Mouse (Mus musculus): Measurements from ENCODE around the gene Kmt5b. TPM values are rescaled to one million over a fixed set of nuclear protein-coding genes. Genes with fewer than 3 reads are reported as not detected.

Gene Kmt5b
- total RNA-seq, 1 experiment: 27.2 TPM

GRCm38 (mm10) chr19:3723904-3724303 lies 43.3 kb upstream of the Kmt5b start:
- H3K4me1 ChIP-seq (ENCODE audit: control insufficient read depth in 2 of 2, insufficient read depth in 2 of 2, low read length in 2 of 2, poor library complexity in 1 of 2): peaks cover 0 to under 1% of the 10 kb centered on the region in 2 experiments; a peak in 1 of 4 replicates
- no peak for TF ChIP-seq HCFC1 (IDR thresholded peaks at IDR 0.05; ENCODE audit: borderline replicate concordance, insufficient read depth, low read length)
- no peak; the same call in 1 of the 2 replicates for TF ChIP-seq ZC3H11A (IDR thresholded peaks at IDR 0.05; ENCODE audit: borderline replicate concordance, low read depth, low read length)
- no peak for TF ChIP-seq MAFK (IDR thresholded peaks at IDR 0.05; ENCODE audit: insufficient read depth, low read depth, low read length)
- TF ChIP-seq ZNF384 (IDR thresholded peaks at IDR 0.05; ENCODE audit: low read depth, low read length): no peak
- no peak for TF ChIP-seq CHD2 (IDR thresholded peaks at IDR 0.05; ENCODE audit: low read depth, low read length)
- H3K4me3 ChIP-seq (ENCODE audit: insufficient read depth in 1 of 2, low read depth in 1 of 2, low read length in 2 of 2, poor library complexity in 1 of 2, severe bottlenecking in 1 of 2): no peak overlapping the region
- H3K9me3 ChIP-seq (ENCODE audit: control insufficient read depth, insufficient read depth, low read depth, low read length): no peaks in the 10 kb centered on the region
- H3K9ac ChIP-seq (ENCODE audit: insufficient read depth, low read depth, low read length, poor library complexity, severe bottlenecking): no peak overlapping the region
- peak; percentile 64 for DNase-seq (ENCODE audit: low read depth, low spot score)
- in situ Hi-C loops (cut with MboI; ENCODE audit: low sequenced_read_pairs in 2 of 2, unreplicated experiment in 2 of 2): no loop called here
- no peak overlapping the region for H3K27ac ChIP-seq (ENCODE audit: insufficient read depth, low read depth, low read length, poor library complexity, severe bottlenecking)
- H3K36me3 ChIP-seq (ENCODE audit: control insufficient read depth, insufficient read depth, low read length, poor library complexity, severe bottlenecking): no peaks in the 10 kb centered on the region

GRCm38 (mm10) chr19:3724779-3725178 lies 42.4 kb upstream of the Kmt5b start:
- H3K4me3 ChIP-seq (ENCODE audit: insufficient read depth in 1 of 2, low read depth in 1 of 2, low read length in 2 of 2, poor library complexity in 1 of 2, severe bottlenecking in 1 of 2): no peak overlapping the region
- no peak overlapping the region for H3K9ac ChIP-seq (ENCODE audit: insufficient read depth, low read depth, low read length, poor library complexity, severe bottlenecking)
- in situ Hi-C loops (cut with MboI; ENCODE audit: low sequenced_read_pairs in 2 of 2, unreplicated experiment in 2 of 2): no loop called here
- TF ChIP-seq ZNF384 (IDR thresholded peaks at IDR 0.05; ENCODE audit: low read depth, low read length): 0 out of 2 replicates have a peak, but pooled peaks have one; percentile 17
- TF ChIP-seq HCFC1 (IDR thresholded peaks at IDR 0.05; ENCODE audit: borderline replicate concordance, insufficient read depth, low read length): no peak
- TF ChIP-seq CHD2 (IDR thresholded peaks at IDR 0.05; ENCODE audit: low read depth, low read length): no peak
- H3K9me3 ChIP-seq (ENCODE audit: control insufficient read depth, insufficient read depth, low read depth, low read length): no peaks in the 10 kb centered on the region
- no peak overlapping the region for H3K27ac ChIP-seq (ENCODE audit: insufficient read depth, low read depth, low read length, poor library complexity, severe bottlenecking)
- no peaks in the 10 kb centered on the region for H3K4me1 ChIP-seq (ENCODE audit: control insufficient read depth in 2 of 2, insufficient read depth in 2 of 2, low read length in 2 of 2, poor library complexity in 1 of 2)
- H3K36me3 ChIP-seq (ENCODE audit: control insufficient read depth, insufficient read depth, low read length, poor library complexity, severe bottlenecking): no peaks in the 10 kb centered on the region
- peak; percentile 83 for DNase-seq (ENCODE audit: low read depth, low spot score)

GRCm38 (mm10) chr19:3728901-3729300 lies 38.3 kb upstream of the Kmt5b start:
- no peaks in the 10 kb centered on the region for H3K36me3 ChIP-seq (ENCODE audit: control insufficient read depth, insufficient read depth, low read length, poor library complexity, severe bottlenecking)
- H3K4me1 ChIP-seq (ENCODE audit: control insufficient read depth in 2 of 2, insufficient read depth in 2 of 2, low read length in 2 of 2, poor library complexity in 1 of 2): no peaks in the 10 kb centered on the region
- no peaks in the 10 kb centered on the region for H3K9me3 ChIP-seq (ENCODE audit: control insufficient read depth, insufficient read depth, low read depth, low read length)
- TF ChIP-seq CHD2 (IDR thresholded peaks at IDR 0.05; ENCODE audit: low read depth, low read length): no peak
- TF ChIP-seq ZC3H11A (IDR thresholded peaks at IDR 0.05; ENCODE audit: borderline replicate concordance, low read depth, low read length): no peak
- peak; percentile 76; the same call in 1 of the 2 replicates for TF ChIP-seq ZNF384 (IDR thresholded peaks at IDR 0.05; ENCODE audit: low read depth, low read length)
- DNase-seq (ENCODE audit: low read depth, low spot score): no peak
- H3K4me3 ChIP-seq (ENCODE audit: insufficient read depth in 1 of 2, low read depth in 1 of 2, low read length in 2 of 2, poor library complexity in 1 of 2, severe bottlenecking in 1 of 2): no peak overlapping the region
- no peak overlapping the region for H3K27ac ChIP-seq (ENCODE audit: insufficient read depth, low read depth, low read length, poor library complexity, severe bottlenecking)
- in situ Hi-C loops (cut with MboI; ENCODE audit: low sequenced_read_pairs in 2 of 2, unreplicated experiment in 2 of 2): no loop called here
- H3K9ac ChIP-seq (ENCODE audit: insufficient read depth, low read depth, low read length, poor library complexity, severe bottlenecking): no peak overlapping the region

DNA sequence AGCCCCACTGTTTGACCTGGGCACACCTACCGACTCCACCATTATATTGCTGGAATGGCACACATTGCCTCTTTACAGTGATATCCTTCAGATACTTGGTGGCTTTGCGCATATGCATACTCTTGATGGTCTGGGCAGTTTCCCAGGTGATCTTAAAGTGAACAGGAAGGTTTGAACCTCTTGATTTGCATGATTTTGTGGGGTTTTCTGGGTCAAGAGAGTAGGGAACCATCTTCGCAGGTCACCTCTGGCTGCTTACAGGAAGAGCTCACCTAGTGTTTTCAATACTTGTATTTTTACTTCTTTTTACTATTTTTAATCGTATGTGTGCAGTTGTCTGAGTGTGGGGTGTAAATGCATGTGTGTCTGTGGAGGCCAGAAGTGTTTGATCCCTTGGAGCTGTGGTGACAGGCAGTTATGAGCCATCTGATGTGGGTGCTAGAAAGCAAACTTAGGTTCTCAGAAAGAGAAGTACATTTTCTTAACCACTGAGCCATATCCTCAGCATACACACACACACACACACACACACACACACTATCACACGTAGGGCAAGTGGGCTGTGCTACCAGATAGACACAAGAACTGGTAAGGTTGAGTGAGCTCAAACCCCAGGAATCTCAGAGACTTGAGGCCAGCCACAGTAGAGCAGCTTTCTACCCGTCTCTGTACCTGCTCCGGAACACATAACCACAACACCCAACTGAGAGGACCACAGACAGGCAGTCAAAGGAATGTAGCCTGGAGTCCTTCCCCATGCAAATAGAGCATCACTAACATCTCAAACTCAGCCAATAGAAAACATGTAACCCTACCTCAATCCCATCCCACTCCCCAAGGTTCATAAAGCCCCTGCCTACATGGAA lies 36.2 kb upstream of the Kmt5b start:
- Histone ChIP-seq H3K27ac (ENCODE audit: insufficient read depth, low read depth, low read length, poor library complexity, severe bottlenecking) (no peak overlapping the region), H3K9me3 (ENCODE audit: control insufficient read depth, insufficient read depth, low read depth, low read length) (no peaks in the 10 kb centered on the region), H3K36me3 (ENCODE audit: control insufficient read depth, insufficient read depth, low read length, poor library complexity, severe bottlenecking) (no peaks in the 10 kb centered on the region), H3K4me1 (ENCODE audit: control insufficient read depth in 2 of 2, insufficient read depth in 2 of 2, low read length in 2 of 2, poor library complexity in 1 of 2) (no peaks in the 10 kb centered on the region), H3K4me3 (ENCODE audit: insufficient read depth in 1 of 2, low read depth in 1 of 2, low read length in 2 of 2, poor library complexity in 1 of 2, severe bottlenecking in 1 of 2) (no peak overlapping the region), H3K9ac (ENCODE audit: insufficient read depth, low read depth, low read length, poor library complexity, severe bottlenecking) (no peak overlapping the region)
- in situ Hi-C loops (cut with MboI; ENCODE audit: low sequenced_read_pairs in 2 of 2, unreplicated experiment in 2 of 2): no loop called here
- no peak for TF ChIP-seq CHD2 (IDR thresholded peaks at IDR 0.05; ENCODE audit: low read depth, low read length)
- TF ChIP-seq MAFK (IDR thresholded peaks at IDR 0.05; ENCODE audit: insufficient read depth, low read depth, low read length): no peak
- TF ChIP-seq ZC3H11A (IDR thresholded peaks at IDR 0.05; ENCODE audit: borderline replicate concordance, low read depth, low read length): no peak
- TF ChIP-seq ZNF384 (IDR thresholded peaks at IDR 0.05; ENCODE audit: low read depth, low read length): no peak
- no peak for TF ChIP-seq HCFC1 (IDR thresholded peaks at IDR 0.05; ENCODE audit: borderline replicate concordance, insufficient read depth, low read length)
- DNase-seq (ENCODE audit: low read depth, low spot score): no peak
